Mouse (Mus musculus) intestine, postnatal 0 days (tissue): ENCODE results near the gene Zbtb7b. TPM values are rescaled to one million over a fixed set of nuclear protein-coding genes. Genes with fewer than 3 reads are reported as not detected.

ENCODE experiments used
- ATAC-seq: fragments of 200-750 bp; cut with Nextera tagmentation; 2 replicates; pipeline ENCODE4 v1.8.0; 2017; ENCODE audit warnings: mild to moderate bottlenecking, moderate TSS enrichment, moderate library complexity
- H3K27ac ChIP-seq: fragments of 300-500 bp; sonication (generic); 2 replicates; pipeline ENCODE4 v1.5.1; 2014; ENCODE audit warnings: mild to moderate bottlenecking, low read depth, low read length, moderate library complexity
- H3K27me3 ChIP-seq: fragments of 300-500 bp; sonication (generic); replicated peaks from 2 replicates; pipeline ENCODE4 v1.6.1; 2014; ENCODE audit warnings: low read length, mixed read lengths; ENCODE audit not compliant: control insufficient read depth, insufficient read depth
- H3K36me3 ChIP-seq: fragments of 300-500 bp; sonication (generic); 2 replicates; pipeline ENCODE4 v1.6.1; 2014; ENCODE audit warnings: mild to moderate bottlenecking, moderate library complexity; ENCODE audit not compliant: control insufficient read depth, insufficient read depth
- H3K4me1 ChIP-seq: fragments of 300-500 bp; sonication (generic); replicated peaks from 2 replicates; pipeline ENCODE4 v1.6.1; 2014; ENCODE audit warnings: antibody characterized with exemption, low read length, mixed read lengths; ENCODE audit not compliant: control insufficient read depth, insufficient read depth
- H3K4me2 ChIP-seq: fragments of 300-500 bp; sonication (generic); replicated peaks from 2 replicates; pipeline ENCODE4 v1.6.1; 2014; ENCODE audit warnings: low read depth, mild to moderate bottlenecking, moderate library complexity
- H3K4me3 ChIP-seq: fragments of 300-500 bp; sonication (generic); 2 replicates; pipeline ENCODE4 v1.5.1; 2014; ENCODE audit warnings: low read depth, low read length
- H3K9ac ChIP-seq: fragments of 300-500 bp; sonication (generic); 2 replicates; pipeline ENCODE4 v1.6.1; 2014; ENCODE audit warnings: mild to moderate bottlenecking, low read depth, low read length
- H3K9me3 ChIP-seq: fragments of 300-500 bp; sonication (generic); 2 replicates; pipeline ENCODE4 v1.6.1; 2016; ENCODE audit warnings: mixed run types; ENCODE audit not compliant: control insufficient read depth
- CTCF ChIP-seq: sonication (generic); IDR thresholded peaks from 2 replicates; pipeline ENCODE4 v1.5.1; 2016; ENCODE audit warnings: low read depth, mild to moderate bottlenecking, control low read depth, antibody characterized with exemption, moderate library complexity
- WGBS: fragments of 180-500 bp; shearing (Covaris S2); extraction: QIAGEN DNeasy Blood & Tissue Kit; methylation state at CpG from one replicate; pipeline ENCODE4 v1.1.7; 2014; 5-methylcytosine and 5-hydroxymethylcytosine counted together
- polyA plus RNA-seq: library from polyadenylated mRNA; unstranded; fragments of >200 nt; fragmentation: Nextera tagmentation; extraction: Ambion mirVana; gene quantifications from 2 replicates; pipeline ENCODE4 v1.2.1, GENCODE M21; 2015

Gene Zbtb7b
- polyA plus RNA-seq, 1 experiment from 2014 or later, result 14.3 TPM

DNA sequence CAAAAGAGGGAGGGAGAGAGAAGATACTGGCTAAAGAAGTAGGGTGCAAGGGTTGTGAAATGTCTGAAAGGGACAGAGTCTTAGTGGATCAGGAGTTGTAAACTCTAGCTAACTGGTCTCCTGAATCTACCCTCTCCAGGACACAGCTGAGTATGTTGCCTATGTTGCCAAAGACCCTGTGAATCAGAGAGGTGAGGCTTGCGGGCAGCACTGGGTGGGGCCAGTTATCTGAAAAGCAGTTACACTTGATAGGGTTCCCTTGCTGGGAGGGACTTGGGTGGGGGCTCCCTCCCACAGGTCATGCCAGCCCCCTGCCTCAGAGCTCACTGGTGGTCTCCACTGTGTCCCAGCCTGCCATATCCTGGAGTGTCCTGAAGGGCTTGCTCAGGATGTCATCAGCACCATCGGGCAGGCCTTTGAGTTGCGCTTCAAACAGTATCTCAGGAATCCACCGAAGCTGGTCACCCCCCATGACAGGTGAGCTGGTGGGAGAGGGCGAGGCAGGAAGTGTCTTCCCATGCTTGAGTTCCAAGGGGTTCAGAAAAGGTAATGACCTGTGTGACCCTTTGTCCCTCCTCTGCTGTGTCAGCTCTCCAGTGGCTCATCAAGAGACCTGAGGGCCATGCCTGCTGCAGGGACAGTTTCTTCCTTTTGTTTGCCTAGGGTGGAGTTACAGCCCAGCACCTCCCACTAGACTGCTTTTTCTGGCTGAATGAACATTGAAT is 30.0 kb upstream of the Zbtb7b start:
- H3K4me2 ChIP-seq, result 0 out of 2 replicates have a peak overlapping the region, but pooled peaks have one; percentile 6

GRCm38 (mm10) chr3:89422556-89423205 is 28.1 kb upstream of the Zbtb7b start:
- Histone ChIP-seq H3K4me2 (peak overlapping the region; percentile 86), H3K36me3 (peaks cover 38% of the 10 kb centered on the region), H3K27me3 (no peaks in the 10 kb centered on the region), H3K9me3 (no peaks in the 10 kb centered on the region), H3K9ac (peak overlapping the region; percentile 60; the same call in 1 of the 2 replicates), H3K27ac (no peak overlapping the region), H3K4me3 (peak overlapping the region; percentile 47), H3K4me1 (peaks cover 9% of the 10 kb centered on the region)
- WGBS, result 69% methylated on average over 6 of the region's 6 CpGs
- no peak for ATAC-seq
- TF ChIP-seq CTCF, result no peak

More for the DNA sequence above, 30.0 kb upstream of the Zbtb7b start:
- Histone ChIP-seq H3K9me3 (no peaks in the 10 kb centered on the region), H3K27ac (0 out of 2 replicates have a peak overlapping the region, but pooled peaks have one; percentile 15), H3K9ac (no peak overlapping the region), H3K27me3 (no peaks in the 10 kb centered on the region), H3K4me3 (no peak overlapping the region), H3K4me1 (peaks cover 9% of the 10 kb centered on the region), H3K36me3 (peaks cover 40% of the 10 kb centered on the region)
- 41% methylated on average over 5 of the region's 5 CpGs for WGBS
- ATAC-seq, result no peak
- TF ChIP-seq CTCF, result 0 out of 2 replicates have a peak, but pooled peaks have one; percentile 3

- no peaks in the 10 kb centered on the region for H3K27me3 ChIP-seq
- peaks cover 30% of the 10 kb centered on the region; the same call in 1 of the 2 replicates for H3K36me3 ChIP-seq
- ATAC-seq, result no peak
- peak overlapping the region; percentile 60 for H3K9ac ChIP-seq
- peaks cover 9% of the 10 kb centered on the region for H3K4me1 ChIP-seq
- TF ChIP-seq CTCF, result no peak
- H3K9me3 ChIP-seq, result no peaks in the 10 kb centered on the region
- H3K27ac ChIP-seq, result no peak overlapping the region
- H3K4me3 ChIP-seq, result peak overlapping the region; percentile 47
- 26% methylated on average over 22 of the region's 22 CpGs for WGBS
- H3K4me2 ChIP-seq, result peak overlapping the region; percentile 86
Measured at GRCm38 (mm10) chr3:89421810-89422473, 27.4 kb upstream of the Zbtb7b start.

DNA sequence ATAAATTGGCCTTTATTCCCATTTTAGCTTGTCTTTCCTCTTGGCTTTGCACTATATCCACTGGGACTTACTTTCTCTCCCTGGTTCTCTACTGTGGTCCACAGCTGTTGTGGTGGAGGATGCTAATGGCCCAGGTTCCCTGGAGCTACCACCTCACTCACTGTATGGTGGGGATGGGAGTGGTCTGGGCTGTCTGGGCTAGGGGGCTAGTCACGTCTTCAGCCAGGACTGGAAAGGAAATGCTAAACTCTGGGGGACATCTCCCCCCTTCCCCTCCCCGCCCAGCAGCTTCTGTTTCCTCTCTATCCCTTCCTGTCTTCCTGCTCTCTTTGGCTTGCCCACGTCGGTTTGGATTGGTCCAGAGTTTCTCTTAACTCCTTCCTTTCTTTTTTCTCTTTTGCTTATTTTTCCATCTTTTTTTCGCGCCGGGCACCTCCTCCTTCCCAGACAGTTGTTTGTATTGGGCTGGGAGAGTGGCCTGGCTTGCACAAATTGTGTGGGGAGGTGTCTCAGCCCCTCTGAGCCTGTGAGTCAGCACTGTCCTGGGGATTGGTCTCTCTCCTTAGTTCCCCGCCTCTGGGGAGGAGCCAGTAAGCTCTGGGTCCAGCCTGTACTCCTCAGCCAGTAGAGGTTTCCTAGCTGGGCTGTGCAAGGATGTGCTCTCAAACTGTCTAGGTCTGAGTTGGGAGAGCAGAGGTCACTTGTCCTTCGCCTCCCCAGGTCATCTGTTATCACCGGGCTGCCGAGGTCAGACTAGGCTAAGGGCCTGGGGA is 26.6 kb upstream of the Zbtb7b start:
- WGBS, result 4% methylated on average over 11 of the region's 11 CpGs
- ATAC-seq, result peak; percentile 29
- peaks cover 23% of the 10 kb centered on the region for H3K36me3 ChIP-seq
- TF ChIP-seq CTCF, result no peak
- peak overlapping the region; percentile 62 for H3K27ac ChIP-seq
- peak overlapping the region; percentile 60 for H3K9ac ChIP-seq
- no peaks in the 10 kb centered on the region for H3K27me3 ChIP-seq
- no peaks in the 10 kb centered on the region for H3K9me3 ChIP-seq
- H3K4me3 ChIP-seq, result peak overlapping the region; percentile 47
- H3K4me2 ChIP-seq, result peak overlapping the region; percentile 86
- peaks cover 9% of the 10 kb centered on the region for H3K4me1 ChIP-seq

DNA sequence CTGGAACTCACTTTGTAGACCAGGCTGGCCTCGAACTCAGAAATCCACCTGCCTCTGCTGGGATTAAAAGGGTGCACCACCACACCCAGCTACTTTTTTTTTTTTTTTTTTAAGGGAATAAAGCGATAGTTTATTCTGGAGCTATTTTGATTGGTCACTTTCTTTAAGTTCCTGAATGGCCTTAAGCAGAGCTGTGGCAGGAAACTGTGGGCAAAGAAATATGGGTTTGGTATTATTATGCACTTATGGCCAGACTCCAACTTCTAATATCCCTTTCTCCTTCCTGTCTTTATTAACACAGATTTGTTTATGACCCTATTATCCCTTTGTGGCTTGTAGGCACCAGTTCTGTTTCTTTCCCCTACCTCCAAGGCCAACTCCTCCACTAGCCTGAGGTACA is 25.8 kb upstream of the Zbtb7b start:
- no peak overlapping the region for H3K9ac ChIP-seq
- H3K4me1 ChIP-seq, result peaks cover 9% of the 10 kb centered on the region
- H3K27ac ChIP-seq, result peak overlapping the region; percentile 62
- no peak for TF ChIP-seq CTCF
- no peaks in the 10 kb centered on the region for H3K27me3 ChIP-seq
- H3K9me3 ChIP-seq, result no peaks in the 10 kb centered on the region
- 44% methylated on average over 2 of the region's 2 CpGs for WGBS
- no peak for ATAC-seq
- H3K4me2 ChIP-seq, result peak overlapping the region; percentile 86
- peaks cover 30% of the 10 kb centered on the region for H3K36me3 ChIP-seq
- no peak overlapping the region for H3K4me3 ChIP-seq
